ENCODE assay signal across 11 mouse cellular contexts in genomic region chr1:132381929-132382328, GRCm38 (mm10). TPM values are rescaled to one million over a fixed set of nuclear protein-coding genes. Genes with fewer than 3 reads are reported as not detected.
A peak's percentile ranks its signal among the peaks of the same experiment; 100 is the strongest.
DNase-seq lines count a peak whose midpoint lies in the region; ATAC-seq and TF ChIP-seq lines count a peak whose summit lies in the region.
"Had no signal": no experiment of that assay in that cellular context is flagged by ENCODE, and none has a peak within 500 bp of the region (broad histone marks: within the 10 kb centered on the region; RNA-seq: fewer than 3 reads in every experiment).

No protein-coding gene starts in this region.

- ATAC-seq in granulocyte monocyte progenitor cell, adult 5-6 weeks (replicated peaks; ENCODE audit: poor library complexity, severe bottlenecking), result peak; percentile 57

- H3K27ac ChIP-seq in left cerebral cortex, adult 2 months, result no peak overlapping the region

- no peak for TF ChIP-seq CTCF in left cerebral cortex, adult 2 months (IDR thresholded peaks at IDR 0.05)

- peak; percentile 15 for DNase-seq in layer of hippocampus, adult 11-12 months (ENCODE audit: low spot score)
- no peak for DNase-seq in layer of hippocampus, adult 9-10 months (ENCODE audit: low spot score)
- DNase-seq in 416B (ENCODE audit: low read depth), result peak; percentile 45
- DNase-seq in R1 (ENCODE audit: low read depth, low spot score), result peak; percentile 18
- DNase-seq in left cerebral cortex, adult 2 months (ENCODE audit: extremely low spot score in 1 of 2, low spot score in 2 of 2), result no peak
- DNase-seq in left cerebral cortex, adult 8-10 months (ENCODE audit: low spot score in 2 of 2), result no peak
- DNase-seq in right cerebral cortex, postnatal 10 days (ENCODE audit: low spot score in 2 of 2), result no peak
- DNase-seq: adrenal gland, postnatal 36 days; kidney, adult 9 months; retina, postnatal 1 day had no signal

- H3K4me3 ChIP-seq in left cerebral cortex, adult 2 months, result no peak overlapping the region

- intact Hi-C loops in left cerebral cortex, adult 2 months (cut with DNase I), result no loop called here

RNA-seq across cellular contexts. Expression of gene Tmcc2, which starts 9.2 kb away (rescaled TPM):
- 1.5 and 6.2 TPM in 2 replicates for total RNA-seq in granulocyte monocyte progenitor cell, adult 5-6 weeks (2014; fragmentation: Nextera tagmentation)
- total RNA-seq in granulocyte monocyte progenitor cell, adult 5-6 weeks (2017), result 3.7 and 4.2 TPM in 2 replicates
- 100 to 1,000 TPM; 178 to 192 TPM for total RNA-seq in left cerebral cortex, adult 2 months (2021)
- total RNA-seq in left cerebral cortex, adult 8-10 months (2022), result 100 to 1,000 TPM; 182 to 205 (median 192) TPM

RNA-seq across cellular contexts. Expression of gene Dstyk, which starts 35.4 kb away (rescaled TPM):
- total RNA-seq in granulocyte monocyte progenitor cell, adult 5-6 weeks (2014; fragmentation: Nextera tagmentation), result 16.4 and 19.2 TPM in 2 replicates
- 18.1 and 43.1 TPM in 2 replicates for total RNA-seq in granulocyte monocyte progenitor cell, adult 5-6 weeks (2017)
- 10 to 100 TPM; 44.9 to 45.5 TPM for total RNA-seq in left cerebral cortex, adult 2 months (2021)
- 10 to 100 TPM; 40.9 to 51.7 (median 42.4) TPM for total RNA-seq in left cerebral cortex, adult 8-10 months (2022)

Comparison
In these comparisons a context has a peak if more than half of its experiments do, and no peak if none do; other contexts are left out.
1. DNase-seq: peak in layer of hippocampus, adult 11-12 months (single experiment), 416B (single experiment) and R1 (single experiment); none in layer of hippocampus, adult 9-10 months (single experiment), left cerebral cortex, adult 2 months (0 of 2), left cerebral cortex, adult 8-10 months (0 of 2) and right cerebral cortex, postnatal 10 days (0 of 2).
2. RNA of gene Tmcc2, which starts 9.2 kb away (total RNA-seq): 182 to 205 TPM in left cerebral cortex, adult 8-10 months and 178 to 192 TPM in left cerebral cortex, adult 2 months; 1.5 to 6.2 TPM in granulocyte monocyte progenitor cell, adult 5-6 weeks; every median in the first group is over 10 times any median in the second.